Mouse (Mus musculus): ENCODE measurements around the gene Snd1.

- TF ChIP-seq CTCF (conservative IDR thresholded peaks at IDR 0.05; ENCODE audit: low read length) (no peak), NANOG (IDR thresholded peaks at IDR 0.05; ENCODE audit: borderline replicate concordance, low read length) (no peak), POU5F1 (IDR thresholded peaks at IDR 0.05; ENCODE audit: borderline replicate concordance, low read length) (no peak)
Observed at GRCm38 (mm10) chr6:28891480-28891879, 416.5 kb downstream of the Snd1 start.

Measured in E14TG2a.4 (cell line).